In the genomic region with DNA sequence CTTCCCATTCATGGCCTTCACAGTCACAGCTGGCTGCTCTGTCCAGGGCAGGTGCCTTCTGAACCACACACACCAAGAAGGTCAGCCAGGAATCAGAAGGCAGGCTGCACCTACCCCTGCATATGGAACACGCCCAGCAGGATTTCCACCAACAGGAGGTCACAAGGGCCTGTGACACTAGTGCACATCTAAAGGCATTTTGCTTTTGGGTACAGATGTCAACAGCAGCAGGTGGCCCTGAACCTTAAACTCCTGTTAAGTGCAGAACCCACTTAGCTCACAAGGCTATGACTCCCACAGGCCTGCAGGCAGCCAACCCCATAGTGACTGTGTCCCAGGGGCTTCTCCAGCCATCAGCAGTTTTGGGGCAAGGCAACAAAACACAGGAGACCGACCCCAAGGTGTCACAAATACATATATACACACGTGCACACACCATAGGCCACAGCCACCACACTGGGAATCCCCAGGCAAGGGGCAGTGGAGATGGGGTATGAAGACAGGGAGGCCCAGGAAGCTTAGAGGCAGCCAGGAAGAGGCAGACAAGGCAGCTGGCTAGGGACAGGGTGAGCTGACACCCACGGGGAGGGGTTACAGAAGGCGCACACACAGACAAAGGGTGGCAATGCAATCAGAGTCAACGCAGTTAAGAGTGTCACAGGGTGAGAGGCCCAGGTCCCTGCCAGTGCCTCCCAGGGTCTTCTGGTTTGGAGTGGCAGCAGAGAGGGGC, we compare ENCODE assay signal across 11 mouse cellular contexts. TPM values are rescaled to one million over a fixed set of nuclear protein-coding genes. Genes with fewer than 3 reads are reported as not detected.
DNase-seq lines count a peak whose midpoint lies in the region; ATAC-seq and TF ChIP-seq lines count a peak whose summit lies in the region.
"Had no signal": no experiment of that assay in that cellular context is flagged by ENCODE, and none has a peak within 500 bp of the region (broad histone marks: within the 10 kb centered on the region; RNA-seq: fewer than 3 reads in every experiment).

No protein-coding gene starts in this region.

- WGBS in forebrain, embryonic 16.5 days = 87% methylated on average over 6 of the region's 6 CpGs
- 82% methylated on average over 6 of the region's 6 CpGs for WGBS in forebrain, embryonic 14.5 days
- 64% methylated on average over 6 of the region's 6 CpGs for WGBS in lung, adult 2 months
- 63% methylated on average over 6 of the region's 6 CpGs for WGBS in liver, postnatal 0 days (ENCODE audit: insufficient replicate concordance)

- no peak for DNase-seq in forebrain, embryonic 14.5 days (ENCODE audit: low spot score)
- no peak for DNase-seq in lung, adult 2 months
- DNase-seq in lung, postnatal 10 days = no peak
- DNase-seq in liver, postnatal 0 days = no peak
- no peak for DNase-seq in B cell, adult 2 months
- DNase-seq in right cerebral cortex, postnatal 4 days = no peak
- DNase-seq: adrenal gland, postnatal 25 days; cerebellum, adult 8-10 months; heart, postnatal 10 days had no signal

- TF ChIP-seq POLR2A in lung, adult 2 months (IDR thresholded peaks at IDR 0.05; ENCODE audit: borderline replicate concordance, extremely low read depth, low read depth, low read length) = peak; percentile 21; the same call in 1 of the 2 replicates

- H3K4me2 ChIP-seq in forebrain, embryonic 16.5 days (ENCODE audit: low read length) = no peak overlapping the region
- H3K4me2 ChIP-seq in forebrain, embryonic 14.5 days (ENCODE audit: low read length) = no peak overlapping the region
- H3K4me2 ChIP-seq in liver, postnatal 0 days (ENCODE audit: low read depth, low read length) = no peak overlapping the region

- TF ChIP-seq CTCF in lung, adult 2 months (IDR thresholded peaks at IDR 0.05; ENCODE audit: insufficient read depth, low read length) = no peak
- TF ChIP-seq CTCF in liver, postnatal 0 days (IDR thresholded peaks at IDR 0.05; ENCODE audit: low read depth) = no peak

- no peak overlapping the region for H3K27ac ChIP-seq in forebrain, embryonic 16.5 days (ENCODE audit: low read length)
- no peak overlapping the region for H3K27ac ChIP-seq in forebrain, embryonic 14.5 days (ENCODE audit: low read depth, low read length)
- peak overlapping the region; percentile 50; the same call in 1 of the 2 replicates for H3K27ac ChIP-seq in liver, postnatal 0 days (ENCODE audit: low read depth)

- peaks cover 12% of the 10 kb centered on the region for H3K27me3 ChIP-seq in forebrain, embryonic 16.5 days (replicated peaks; ENCODE audit: control insufficient read depth, insufficient read depth, low read length)
- peaks cover 27% of the 10 kb centered on the region for H3K27me3 ChIP-seq in forebrain, embryonic 14.5 days (replicated peaks; ENCODE audit: control insufficient read depth, insufficient read depth, low read length)
- no peaks in the 10 kb centered on the region for H3K27me3 ChIP-seq in liver, postnatal 0 days (ENCODE audit: insufficient read depth, low read length)

- peaks cover 31% of the 10 kb centered on the region for H3K36me3 ChIP-seq in forebrain, embryonic 16.5 days (ENCODE audit: control insufficient read depth, insufficient read depth)
- H3K36me3 ChIP-seq in forebrain, embryonic 14.5 days (ENCODE audit: control insufficient read depth, insufficient read depth, low read length) = peaks cover 61% of the 10 kb centered on the region
- H3K36me3 ChIP-seq in liver, postnatal 0 days (replicated peaks; ENCODE audit: insufficient read depth, low read length) = peaks cover 79% of the 10 kb centered on the region

- 0 out of 2 replicates have a peak, but pooled peaks have one; percentile 2 for ATAC-seq in forebrain, embryonic 16.5 days
- ATAC-seq in forebrain, embryonic 14.5 days = no peak
- ATAC-seq in erythroid progenitor cell, adult 5-6 weeks (replicated peaks; ENCODE audit: low FRiP score, poor library complexity, severe bottlenecking) = 0 out of 2 replicates have a peak, but pooled peaks have one; percentile 0
- ATAC-seq in liver, postnatal 0 days = no peak

- no peak overlapping the region for H3K9ac ChIP-seq in forebrain, embryonic 16.5 days (replicated peaks; ENCODE audit: low read depth, low read length)
- no peak overlapping the region for H3K9ac ChIP-seq in forebrain, embryonic 14.5 days (ENCODE audit: low read length)
- H3K9ac ChIP-seq in liver, postnatal 0 days (replicated peaks) = no peak overlapping the region

- TF ChIP-seq EP300 in liver, postnatal 0 days (IDR thresholded peaks at IDR 0.05; ENCODE audit: low read depth) = no peak

- H3K4me1 ChIP-seq in forebrain, embryonic 16.5 days (replicated peaks; ENCODE audit: control insufficient read depth, insufficient read depth, low read length) = peaks cover 16% of the 10 kb centered on the region
- H3K4me1 ChIP-seq in forebrain, embryonic 14.5 days (ENCODE audit: control insufficient read depth, insufficient read depth, low read length) = peaks cover 16% of the 10 kb centered on the region
- 0 out of 2 replicates have a peak, but pooled peaks cover 5% of the 10 kb centered on the region for H3K4me1 ChIP-seq in lung, adult 2 months (ENCODE audit: control insufficient read depth, insufficient read depth, low read length)
- H3K4me1 ChIP-seq in liver, postnatal 0 days (ENCODE audit: insufficient read depth) = peaks cover 42% of the 10 kb centered on the region

- H3K4me3 ChIP-seq in forebrain, embryonic 16.5 days (replicated peaks; ENCODE audit: low read length) = no peak overlapping the region
- H3K4me3 ChIP-seq in forebrain, embryonic 14.5 days (ENCODE audit: low read depth, low read length) = no peak overlapping the region
- no peak overlapping the region for H3K4me3 ChIP-seq in lung, adult 2 months (replicated peaks; ENCODE audit: extremely low read depth, low read depth, low read length)
- no peak overlapping the region for H3K4me3 ChIP-seq in liver, postnatal 0 days (ENCODE audit: low read depth, low read length)

- H3K9me3 ChIP-seq in forebrain, embryonic 16.5 days (ENCODE audit: control insufficient read depth, low read length) = no peaks in the 10 kb centered on the region
- H3K9me3 ChIP-seq in forebrain, embryonic 14.5 days (replicated peaks; ENCODE audit: control insufficient read depth, low read length) = no peaks in the 10 kb centered on the region
- no peaks in the 10 kb centered on the region for H3K9me3 ChIP-seq in liver, postnatal 0 days (ENCODE audit: low read length)

RNA-seq across cellular contexts. Expression of a gene that starts 1.0 kb away (rescaled TPM):
- 0.72 and 0.86 TPM in 2 replicates for polyA plus RNA-seq in forebrain, embryonic 16.5 days (2015; fragmentation: Nextera tagmentation; extraction: Ambion mirVana)
- 0.33 TPM in 1 of 2 replicates, not detected in the other for polyA plus RNA-seq in forebrain, embryonic 14.5 days (2014; fragmentation: Nextera tagmentation; extraction: Ambion mirVana)
- polyA plus RNA-seq in lung, adult 2 months (2012; rRNA removed) = 21.9 and 25.8 TPM in 2 replicates
- 5.4 and 15.1 TPM in 2 replicates for total RNA-seq in erythroid progenitor cell, adult 5-6 weeks (2015; ENCODE audit: low replicate concordance)
- 12.3 and 14.8 TPM in 2 replicates for total RNA-seq in erythroid progenitor cell, adult 5-6 weeks (2017; ENCODE audit: low replicate concordance)
- polyA plus RNA-seq in liver, postnatal 0 days (2015; fragmentation: Nextera tagmentation; extraction: Ambion mirVana) = 0.71 and 0.94 TPM in 2 replicates

RNA-seq across cellular contexts. Expression of a gene that starts 9.4 kb away (rescaled TPM):
- polyA plus RNA-seq in forebrain, embryonic 16.5 days (2015; fragmentation: Nextera tagmentation; extraction: Ambion mirVana) = 11.4 and 11.5 TPM in 2 replicates
- 4.1 and 4.9 TPM in 2 replicates for polyA plus RNA-seq in forebrain, embryonic 14.5 days (2014; fragmentation: Nextera tagmentation; extraction: Ambion mirVana)
- 33.3 and 39.9 TPM in 2 replicates for polyA plus RNA-seq in lung, adult 2 months (2012; rRNA removed)
- total RNA-seq in erythroid progenitor cell, adult 5-6 weeks (2015; ENCODE audit: low replicate concordance) = 15.9 and 18.7 TPM in 2 replicates
- total RNA-seq in erythroid progenitor cell, adult 5-6 weeks (2017; ENCODE audit: low replicate concordance) = 29.7 and 33.0 TPM in 2 replicates
- 6.8 and 7.9 TPM in 2 replicates for polyA plus RNA-seq in liver, postnatal 0 days (2015; fragmentation: Nextera tagmentation; extraction: Ambion mirVana)

RNA-seq across cellular contexts. Expression of a gene that starts 11.7 kb away (rescaled TPM):
- polyA plus RNA-seq in forebrain, embryonic 16.5 days (2015; fragmentation: Nextera tagmentation; extraction: Ambion mirVana) = 121 and 133 TPM in 2 replicates
- 101 and 109 TPM in 2 replicates for polyA plus RNA-seq in forebrain, embryonic 14.5 days (2014; fragmentation: Nextera tagmentation; extraction: Ambion mirVana)
- 59.3 and 61.8 TPM in 2 replicates for polyA plus RNA-seq in lung, adult 2 months (2012; rRNA removed)
- total RNA-seq in erythroid progenitor cell, adult 5-6 weeks (2015; ENCODE audit: low replicate concordance) = 235 and 246 TPM in 2 replicates
- total RNA-seq in erythroid progenitor cell, adult 5-6 weeks (2017; ENCODE audit: low replicate concordance) = 247 and 266 TPM in 2 replicates
- polyA plus RNA-seq in liver, postnatal 0 days (2015; fragmentation: Nextera tagmentation; extraction: Ambion mirVana) = 69.7 and 74.6 TPM in 2 replicates

RNA-seq across cellular contexts. Expression of a gene that starts 16.4 kb away (rescaled TPM):
- 33.4 and 34.2 TPM in 2 replicates for polyA plus RNA-seq in forebrain, embryonic 16.5 days (2015; fragmentation: Nextera tagmentation; extraction: Ambion mirVana)
- 42.5 and 44.4 TPM in 2 replicates for polyA plus RNA-seq in forebrain, embryonic 14.5 days (2014; fragmentation: Nextera tagmentation; extraction: Ambion mirVana)
- 106 and 134 TPM in 2 replicates for polyA plus RNA-seq in lung, adult 2 months (2012; rRNA removed)
- 49.9 and 58.7 TPM in 2 replicates for total RNA-seq in erythroid progenitor cell, adult 5-6 weeks (2015; ENCODE audit: low replicate concordance)
- total RNA-seq in erythroid progenitor cell, adult 5-6 weeks (2017; ENCODE audit: low replicate concordance) = 18.1 and 24.4 TPM in 2 replicates
- polyA plus RNA-seq in liver, postnatal 0 days (2015; fragmentation: Nextera tagmentation; extraction: Ambion mirVana) = 26.4 and 27.1 TPM in 2 replicates

RNA-seq across cellular contexts. Expression of a gene that starts 17.6 kb away (rescaled TPM):
- 86.0 and 91.0 TPM in 2 replicates for polyA plus RNA-seq in forebrain, embryonic 16.5 days (2015; fragmentation: Nextera tagmentation; extraction: Ambion mirVana)
- 78.7 and 78.8 TPM in 2 replicates for polyA plus RNA-seq in forebrain, embryonic 14.5 days (2014; fragmentation: Nextera tagmentation; extraction: Ambion mirVana)
- 79.2 and 83.4 TPM in 2 replicates for polyA plus RNA-seq in lung, adult 2 months (2012; rRNA removed)
- 8.8 TPM in 1 of 2 replicates, not detected in the other for total RNA-seq in erythroid progenitor cell, adult 5-6 weeks (2015; ENCODE audit: low replicate concordance)
- total RNA-seq in erythroid progenitor cell, adult 5-6 weeks (2017; ENCODE audit: low replicate concordance) = 4.0 and 17.2 TPM in 2 replicates
- 39.3 and 42.1 TPM in 2 replicates for polyA plus RNA-seq in liver, postnatal 0 days (2015; fragmentation: Nextera tagmentation; extraction: Ambion mirVana)

Comparison
In these comparisons a context has a peak if more than half of its experiments do, and no peak if none do; other contexts are left out.
1. ATAC-seq: peak in forebrain, embryonic 16.5 days (single experiment) and erythroid progenitor cell, adult 5-6 weeks (single experiment); none in forebrain, embryonic 14.5 days (single experiment) and liver, postnatal 0 days (single experiment).
2. RNA of a gene that starts 1.0 kb away (polyA plus RNA-seq): 21.9 to 25.8 TPM in lung, adult 2 months; 0.71 to 0.94 TPM in liver, postnatal 0 days, 0.72 to 0.86 TPM in forebrain, embryonic 16.5 days and 0.33 TPM in forebrain, embryonic 14.5 days; every median in the first group is over 10 times any median in the second.